Mouse (Mus musculus) hindbrain, embryonic 14.5 days (tissue): Measurements from ENCODE around the gene Ddah1. TPM values are rescaled to one million over a fixed set of nuclear protein-coding genes. Genes with fewer than 3 reads are reported as not detected.

Source experiments
- ATAC-seq: fragments of 200-750 bp; cut with Nextera tagmentation; 2 replicates; pipeline ENCODE4 v1.8.0; 2017; ENCODE audit warnings: moderate number of reproducible peaks, mild to moderate bottlenecking, moderate TSS enrichment, moderate library complexity; ENCODE audit not compliant: low FRiP score
- DNase-seq: peaks from one replicate; pipeline ENCODE4 v3.0.0-alpha.2; 2015; ENCODE audit warnings: low spot score
- H3K27ac ChIP-seq: fragments of 300-500 bp; sonication (generic); 2 replicates; pipeline ENCODE4 v1.5.1; 2014; ENCODE audit warnings: mild to moderate bottlenecking, moderate library complexity
- H3K27me3 ChIP-seq: fragments of 300-500 bp; sonication (generic); 2 replicates; pipeline ENCODE4 v1.6.1; 2014; ENCODE audit warnings: mild to moderate bottlenecking, low read length, mixed read lengths; ENCODE audit not compliant: control insufficient read depth, insufficient read depth
- H3K36me3 ChIP-seq: fragments of 300-500 bp; sonication (generic); replicated peaks from 2 replicates; pipeline ENCODE4 v1.6.1; 2014; ENCODE audit not compliant: control insufficient read depth, insufficient read depth
- H3K4me1 ChIP-seq: fragments of 300-500 bp; sonication (generic); replicated peaks from 2 replicates; pipeline ENCODE4 v1.6.1; 2014; ENCODE audit warnings: antibody characterized with exemption, low read length, mixed read lengths; ENCODE audit not compliant: control insufficient read depth, insufficient read depth
- H3K4me2 ChIP-seq: fragments of 300-500 bp; sonication (generic); replicated peaks from 2 replicates; pipeline ENCODE4 v1.6.1; 2014; ENCODE audit warnings: mild to moderate bottlenecking, moderate library complexity
- H3K4me3 ChIP-seq: fragments of 300-500 bp; sonication (generic); replicated peaks from 2 replicates; pipeline ENCODE4 v1.5.1; 2014; ENCODE audit warnings: mild to moderate bottlenecking, low read length
- H3K9ac ChIP-seq: fragments of 300-500 bp; sonication (generic); 2 replicates; pipeline ENCODE4 v1.6.1; 2014
- H3K9me3 ChIP-seq: fragments of 300-500 bp; sonication (generic); 2 replicates; pipeline ENCODE4 v1.6.1; 2016; ENCODE audit warnings: low read length; ENCODE audit not compliant: control insufficient read depth
- WGBS: fragments of 180-500 bp; shearing (Covaris S2); extraction: QIAGEN DNeasy Blood & Tissue Kit; methylation state at CpG from one replicate; pipeline ENCODE4 v1.1.7; 2014; 5-methylcytosine and 5-hydroxymethylcytosine counted together
- polyA plus RNA-seq: library from polyadenylated mRNA; unstranded; fragments of >200 nt; fragmentation: Nextera tagmentation; extraction: Ambion mirVana; gene quantifications from 2 replicates; pipeline ENCODE4 v1.2.1, GENCODE M21; 2014

Gene Ddah1
- polyA plus RNA-seq, 1 experiment from 2014 or later, result 102 TPM

DNA sequence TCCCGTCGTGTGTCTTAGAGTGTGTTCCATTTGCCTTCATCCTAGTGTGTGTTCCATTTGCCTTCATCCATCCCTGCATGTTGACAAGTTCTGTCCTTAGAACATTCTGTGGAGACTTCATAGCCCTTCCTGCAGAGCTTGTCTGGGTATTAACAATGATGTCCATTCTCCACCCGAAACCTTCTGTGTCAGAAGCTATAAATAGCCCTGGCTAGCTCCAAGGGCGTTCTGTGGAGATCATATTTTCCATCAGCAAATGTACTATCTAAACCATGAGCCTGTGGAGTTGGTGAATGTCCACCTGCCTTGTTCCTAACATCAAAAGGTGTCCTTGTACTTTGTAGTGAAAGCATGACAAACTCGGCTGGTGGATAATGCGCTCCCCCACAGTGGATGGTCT is 96.8 kb downstream of the Ddah1 start:
- no peak overlapping the region for H3K4me2 ChIP-seq
- ATAC-seq (no peak), DNase-seq (no peak)
- H3K36me3 ChIP-seq, result no peaks in the 10 kb centered on the region
- 92% methylated on average over 6 of the region's 6 CpGs for WGBS
- H3K27ac ChIP-seq, result no peak overlapping the region
- H3K4me1 ChIP-seq, result no peaks in the 10 kb centered on the region
- no peak overlapping the region for H3K4me3 ChIP-seq
- no peaks in the 10 kb centered on the region for H3K27me3 ChIP-seq
- H3K9me3 ChIP-seq, result peaks cover 12% of the 10 kb centered on the region; the same call in 1 of the 2 replicates
- no peak overlapping the region for H3K9ac ChIP-seq

DNA sequence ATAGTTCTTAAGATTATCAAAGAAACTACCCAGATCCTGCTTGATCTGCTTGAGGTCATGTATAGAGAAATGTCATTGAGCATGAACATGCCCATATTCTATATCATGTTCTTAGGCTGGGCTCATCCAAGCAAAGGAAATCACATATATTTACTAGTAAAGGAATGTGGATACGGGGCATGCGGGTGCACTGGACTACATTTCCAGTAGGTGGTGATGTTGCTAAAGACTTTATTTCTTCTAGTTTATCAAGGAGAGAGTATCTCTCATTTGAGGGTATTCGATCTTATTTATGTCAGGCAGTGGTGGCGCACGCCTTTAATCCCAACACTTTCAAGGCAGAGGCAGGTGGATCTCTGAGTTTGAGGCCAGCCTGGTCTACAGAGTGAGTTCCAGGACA is 99.9 kb downstream of the Ddah1 start:
- DNase-seq (no peak), ATAC-seq (no peak)
- H3K4me2 ChIP-seq, result no peak overlapping the region
- H3K27ac ChIP-seq, result no peak overlapping the region
- H3K9ac ChIP-seq, result no peak overlapping the region
- no peaks in the 10 kb centered on the region for H3K4me1 ChIP-seq
- peaks cover 12% of the 10 kb centered on the region; the same call in 1 of the 2 replicates for H3K9me3 ChIP-seq
- no peak overlapping the region for H3K4me3 ChIP-seq
- H3K36me3 ChIP-seq, result no peaks in the 10 kb centered on the region
- 95% methylated on average over 5 of the region's 5 CpGs for WGBS
- no peaks in the 10 kb centered on the region for H3K27me3 ChIP-seq

DNA sequence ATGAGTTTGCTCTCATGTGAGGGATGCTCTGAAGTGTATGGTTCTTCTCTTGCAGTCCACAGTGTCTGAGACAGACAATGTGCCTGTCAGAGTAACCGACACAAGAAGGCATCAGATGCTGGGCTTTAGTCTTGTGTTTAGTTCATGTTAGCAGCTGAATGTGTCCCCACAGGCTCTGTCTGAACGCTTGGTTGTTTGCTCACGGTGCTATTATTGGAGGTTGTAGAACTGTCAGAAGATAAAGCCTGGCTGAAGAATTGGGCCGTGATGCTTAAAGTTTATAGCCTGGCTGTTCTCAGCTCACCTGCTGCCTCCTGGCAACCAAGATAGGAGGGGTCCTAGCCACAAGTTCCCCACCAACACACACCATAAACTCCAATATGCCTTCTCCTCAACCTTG is 104.0 kb downstream of the Ddah1 start:
- Histone ChIP-seq H3K4me3 (no peak overlapping the region), H3K9me3 (peaks cover 5% of the 10 kb centered on the region; the same call in 1 of the 2 replicates), H3K9ac (no peak overlapping the region), H3K27ac (no peak overlapping the region), H3K27me3 (no peaks in the 10 kb centered on the region), H3K36me3 (no peaks in the 10 kb centered on the region), H3K4me2 (no peak overlapping the region), H3K4me1 (peaks cover 4% of the 10 kb centered on the region; the same call in 1 of the 2 replicates)
- ATAC-seq, result no peak
- 54% methylated on average over 4 of the region's 4 CpGs for WGBS
- no peak for DNase-seq

- ATAC-seq, result no peak
- H3K27ac ChIP-seq, result peak overlapping the region; percentile 18
- 65% methylated on average over 8 of the region's 8 CpGs for whole genome bisulfite sequencing
Measured at GRCm38 (mm10) chr3:145864033-145864712, 105.7 kb downstream of the Ddah1 start.

GRCm38 (mm10) chr3:145864713-145865233 is 106.3 kb downstream of the Ddah1 start:
- Histone ChIP-seq H3K4me1 (peaks cover 4% of the 10 kb centered on the region; the same call in 1 of the 2 replicates), H3K27me3 (no peaks in the 10 kb centered on the region), H3K36me3 (no peaks in the 10 kb centered on the region), H3K9me3 (no peaks in the 10 kb centered on the region), H3K4me3 (no peak overlapping the region), H3K27ac (peak overlapping the region; percentile 18), H3K9ac (no peak overlapping the region), H3K4me2 (no peak overlapping the region)
- DNase-seq (no peak), ATAC-seq (no peak)
- 78% methylated on average over 4 of the region's 10 CpGs for whole genome bisulfite sequencing

More at GRCm38 (mm10) chr3:145864033-145864712, 105.7 kb downstream of the Ddah1 start:
- peaks cover 4% of the 10 kb centered on the region; the same call in 1 of the 2 replicates for H3K4me1 ChIP-seq
- H3K9ac ChIP-seq, result no peak overlapping the region
- H3K36me3 ChIP-seq, result no peaks in the 10 kb centered on the region
- H3K9me3 ChIP-seq, result no peaks in the 10 kb centered on the region
- no peaks in the 10 kb centered on the region for H3K27me3 ChIP-seq
- H3K4me2 ChIP-seq, result no peak overlapping the region
- DNase-seq, result no peak
- no peak overlapping the region for H3K4me3 ChIP-seq

DNA sequence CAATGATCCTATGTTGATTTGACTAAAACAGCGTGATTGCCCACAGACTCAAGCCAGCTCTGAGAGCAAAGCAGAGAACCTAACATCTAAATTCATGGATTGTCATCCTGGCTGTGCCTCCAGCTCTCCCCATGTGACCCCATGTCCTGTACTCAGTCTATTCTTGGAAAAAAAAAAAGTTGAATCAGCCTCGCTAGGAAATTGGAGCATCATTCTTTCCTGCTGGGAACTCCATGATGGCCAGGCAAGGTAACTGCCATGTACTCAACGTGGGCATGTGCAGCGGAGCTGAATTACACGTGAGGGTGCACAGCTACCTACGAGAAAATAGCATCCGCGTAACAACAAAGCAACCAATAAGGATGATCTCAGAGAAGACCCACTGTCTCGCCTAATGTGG is 114.2 kb downstream of the Ddah1 start:
- no peak for ATAC-seq
- DNase-seq, result no peak
- 93% methylated on average over 9 of the region's 9 CpGs for WGBS
- H3K9me3 ChIP-seq, result no peaks in the 10 kb centered on the region
- no peaks in the 10 kb centered on the region for H3K4me1 ChIP-seq
- H3K27me3 ChIP-seq, result no peaks in the 10 kb centered on the region
- no peak overlapping the region for H3K9ac ChIP-seq
- H3K27ac ChIP-seq, result no peak overlapping the region
- no peak overlapping the region for H3K4me3 ChIP-seq
- H3K36me3 ChIP-seq, result no peaks in the 10 kb centered on the region
- H3K4me2 ChIP-seq, result no peak overlapping the region

DNA sequence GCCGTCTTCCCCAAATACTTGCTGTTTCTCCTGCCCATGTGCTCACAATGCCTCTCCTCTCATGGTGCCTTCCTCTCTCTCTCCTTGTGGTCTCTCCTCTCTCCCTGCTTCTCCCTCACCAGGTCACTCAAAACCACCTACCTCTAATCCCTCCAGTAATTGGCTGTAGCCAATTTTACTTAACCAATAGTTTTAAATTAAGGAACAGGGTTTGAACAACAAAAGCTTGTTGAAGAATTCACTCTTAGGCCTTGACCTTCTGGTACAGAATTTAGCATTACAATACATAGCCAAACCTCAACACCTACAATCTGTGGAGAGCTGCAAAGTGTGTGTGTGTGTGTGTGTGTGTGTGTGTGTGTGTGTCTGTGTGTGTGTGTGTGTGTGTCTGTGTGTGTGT is 114.8 kb downstream of the Ddah1 start:
- no peaks in the 10 kb centered on the region for H3K36me3 ChIP-seq
- no peaks in the 10 kb centered on the region for H3K9me3 ChIP-seq
- 93% methylated on average over 1 of the region's 1 CpGs for WGBS
- no peak overlapping the region for H3K27ac ChIP-seq
- H3K4me3 ChIP-seq, result no peak overlapping the region
- H3K4me1 ChIP-seq, result no peaks in the 10 kb centered on the region
- no peaks in the 10 kb centered on the region for H3K27me3 ChIP-seq
- no peak overlapping the region for H3K9ac ChIP-seq
- H3K4me2 ChIP-seq, result no peak overlapping the region
- no peak for DNase-seq
- ATAC-seq, result no peak

DNA sequence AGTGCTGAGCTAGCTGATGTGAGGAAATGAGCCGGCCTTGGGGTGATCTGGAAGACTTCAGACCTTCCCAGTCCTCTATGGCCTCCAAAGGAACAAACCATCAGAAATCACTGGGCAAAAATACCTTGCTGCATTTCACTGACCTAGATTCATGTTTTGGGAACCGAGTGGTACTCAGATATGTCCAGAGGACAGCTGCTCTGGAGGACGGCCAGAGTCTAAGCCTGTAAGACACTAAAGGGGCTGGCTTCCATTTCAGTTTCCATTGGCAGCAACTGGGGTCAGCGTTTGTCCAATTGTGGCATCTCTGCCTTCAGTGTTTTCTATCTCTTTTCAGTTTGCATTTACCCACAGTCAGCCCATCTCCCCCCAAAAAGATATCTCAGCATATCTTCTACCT is 115.7 kb downstream of the Ddah1 start:
- Histone ChIP-seq H3K9ac (no peak overlapping the region), H3K36me3 (no peaks in the 10 kb centered on the region), H3K4me2 (no peak overlapping the region), H3K9me3 (no peaks in the 10 kb centered on the region), H3K4me1 (no peaks in the 10 kb centered on the region), H3K27me3 (no peaks in the 10 kb centered on the region), H3K4me3 (no peak overlapping the region), H3K27ac (no peak overlapping the region)
- 92% methylated on average over 4 of the region's 4 CpGs for WGBS
- ATAC-seq, result no peak
- DNase-seq, result no peak

DNA sequence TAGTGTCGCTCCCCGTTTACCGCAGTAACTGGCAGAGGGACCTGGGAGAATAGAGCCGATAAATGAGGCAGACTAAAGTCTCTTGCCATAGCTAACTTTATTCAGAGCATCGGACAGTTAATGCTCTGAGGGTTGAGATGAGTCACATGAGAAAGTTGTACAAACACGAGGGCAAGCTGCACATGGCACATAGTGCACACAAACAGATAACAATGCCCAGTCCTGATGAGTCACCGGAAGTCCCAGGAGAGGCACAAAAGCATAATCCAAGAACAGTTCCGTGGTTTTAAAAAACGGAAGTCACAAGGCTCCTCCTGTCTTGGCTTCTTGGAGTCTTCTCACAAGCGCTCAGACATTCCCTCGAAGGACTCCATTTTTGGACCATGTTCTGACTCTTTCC is 117.6 kb downstream of the Ddah1 start:
- Histone ChIP-seq H3K27ac (no peak overlapping the region), H3K27me3 (no peaks in the 10 kb centered on the region), H3K9ac (no peak overlapping the region), H3K4me3 (no peak overlapping the region), H3K9me3 (no peaks in the 10 kb centered on the region), H3K36me3 (no peaks in the 10 kb centered on the region), H3K4me1 (no peaks in the 10 kb centered on the region), H3K4me2 (no peak overlapping the region)
- WGBS, result 88% methylated on average over 11 of the region's 11 CpGs
- DNase-seq, result no peak
- no peak for ATAC-seq
